Mouse (Mus musculus) CH12F3 (cell line): ENCODE data around the gene Reep3.

ENCODE experiments used
- in situ Hi-C: fragments of 300-500 bp; cut with MboI; formaldehyde crosslinking; loops from 2 replicates; pipeline ENCODE4 v1.14.3; 2020; ENCODE audit warnings: low sequenced_read_pairs

The Reep3 gene

DNA sequence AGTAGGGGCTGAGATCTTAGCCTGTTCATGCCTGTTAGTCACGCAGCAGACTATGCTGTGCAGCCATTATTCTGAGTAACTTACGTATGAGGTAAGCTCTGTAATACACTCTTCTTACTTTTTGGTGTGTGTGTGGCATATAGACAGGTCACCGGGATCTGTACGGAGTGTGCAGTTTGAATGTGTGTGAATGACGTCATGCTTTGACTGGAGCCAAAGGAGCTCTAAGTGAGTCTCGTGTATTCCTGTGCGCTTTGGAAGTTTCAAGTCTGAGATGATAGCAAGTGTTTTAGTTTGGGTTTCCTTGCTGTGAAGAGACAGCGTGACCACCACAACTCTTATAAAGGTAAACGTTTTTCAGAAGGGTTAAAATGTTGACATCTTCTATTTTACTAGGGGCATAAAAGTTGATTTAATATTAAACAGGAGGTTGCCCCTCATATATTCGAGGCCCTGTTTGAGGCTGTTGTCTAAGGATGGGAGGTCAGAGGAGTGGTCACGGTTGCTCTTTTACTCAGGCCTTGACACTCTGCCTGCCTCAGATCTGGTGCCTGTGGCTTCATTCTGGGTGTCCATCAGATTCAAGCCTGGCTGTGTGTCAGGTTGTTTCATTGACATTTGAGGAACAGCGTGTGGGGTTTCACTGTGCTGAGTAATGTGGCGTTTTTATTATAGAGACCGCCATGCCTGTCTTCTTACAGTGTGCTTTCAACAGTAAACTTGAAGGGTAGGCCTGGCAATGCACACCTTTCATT lies 14.5 kb upstream of the Reep3 start:
- in situ Hi-C loops = no loop called here

- in situ Hi-C loops = no loop called here
Measured at GRCm38 (mm10) chr10:67109635-67110034, 12.9 kb upstream of the Reep3 start.

- in situ Hi-C loops = no loop called here
Measured at GRCm38 (mm10) chr10:67108096-67108495, 11.4 kb upstream of the Reep3 start.

DNA sequence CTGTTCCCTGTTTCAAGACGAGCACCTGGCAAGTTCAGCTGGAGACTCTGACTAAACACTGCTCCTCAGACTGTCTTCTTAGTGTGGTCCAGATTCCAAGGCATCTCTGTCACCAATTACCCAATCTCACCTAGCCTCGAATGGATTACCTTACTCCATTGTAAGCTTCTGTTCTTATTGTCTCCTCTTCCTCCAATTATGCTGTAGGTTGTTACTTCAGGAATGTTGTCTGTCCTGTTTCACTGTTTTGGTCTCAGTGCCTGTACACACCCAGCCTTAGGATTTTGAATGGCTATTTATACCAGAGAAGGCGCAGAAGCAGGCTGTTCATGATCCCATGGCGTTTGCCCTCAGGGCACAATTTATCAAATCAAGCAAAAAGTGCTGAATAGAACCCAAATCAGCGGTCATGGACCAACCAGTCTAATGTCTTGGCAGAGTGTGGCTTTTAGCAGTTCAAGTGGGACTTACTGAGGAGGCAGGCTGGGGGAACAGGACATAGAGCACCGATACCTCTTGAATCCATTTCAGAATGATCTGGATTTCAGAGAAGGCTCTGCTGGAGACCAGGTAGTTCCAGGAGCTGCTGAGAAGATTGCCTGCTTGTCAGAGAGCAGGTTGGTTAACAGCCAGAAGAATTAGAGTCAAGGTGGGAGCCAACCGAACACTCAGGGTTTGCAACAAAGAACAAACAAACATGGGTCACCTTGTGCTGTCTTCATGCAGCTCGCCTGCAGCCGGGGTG lies 10.4 kb upstream of the Reep3 start:
- in situ Hi-C loops = no loop called here

DNA sequence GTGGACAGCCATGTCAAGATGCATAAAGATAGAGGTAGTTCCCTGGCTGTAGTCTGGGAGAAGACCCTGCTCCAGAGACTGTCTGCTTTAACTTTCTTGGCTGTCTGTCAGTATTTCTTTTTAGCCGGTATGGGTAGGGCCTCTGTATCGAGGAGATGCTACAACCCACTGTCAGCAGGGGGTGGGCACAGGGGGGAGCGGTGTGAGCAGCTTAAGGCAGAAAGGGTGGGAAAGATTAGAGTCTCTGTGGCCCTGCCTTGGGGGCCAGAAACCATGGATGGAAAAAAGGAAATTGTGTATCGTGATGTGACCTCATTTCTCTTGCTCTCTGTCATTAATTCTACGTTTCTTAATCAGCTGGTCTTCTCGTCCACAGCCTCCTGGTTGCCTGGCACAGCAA lies 9.7 kb upstream of the Reep3 start:
- in situ Hi-C loops = no loop called here

DNA sequence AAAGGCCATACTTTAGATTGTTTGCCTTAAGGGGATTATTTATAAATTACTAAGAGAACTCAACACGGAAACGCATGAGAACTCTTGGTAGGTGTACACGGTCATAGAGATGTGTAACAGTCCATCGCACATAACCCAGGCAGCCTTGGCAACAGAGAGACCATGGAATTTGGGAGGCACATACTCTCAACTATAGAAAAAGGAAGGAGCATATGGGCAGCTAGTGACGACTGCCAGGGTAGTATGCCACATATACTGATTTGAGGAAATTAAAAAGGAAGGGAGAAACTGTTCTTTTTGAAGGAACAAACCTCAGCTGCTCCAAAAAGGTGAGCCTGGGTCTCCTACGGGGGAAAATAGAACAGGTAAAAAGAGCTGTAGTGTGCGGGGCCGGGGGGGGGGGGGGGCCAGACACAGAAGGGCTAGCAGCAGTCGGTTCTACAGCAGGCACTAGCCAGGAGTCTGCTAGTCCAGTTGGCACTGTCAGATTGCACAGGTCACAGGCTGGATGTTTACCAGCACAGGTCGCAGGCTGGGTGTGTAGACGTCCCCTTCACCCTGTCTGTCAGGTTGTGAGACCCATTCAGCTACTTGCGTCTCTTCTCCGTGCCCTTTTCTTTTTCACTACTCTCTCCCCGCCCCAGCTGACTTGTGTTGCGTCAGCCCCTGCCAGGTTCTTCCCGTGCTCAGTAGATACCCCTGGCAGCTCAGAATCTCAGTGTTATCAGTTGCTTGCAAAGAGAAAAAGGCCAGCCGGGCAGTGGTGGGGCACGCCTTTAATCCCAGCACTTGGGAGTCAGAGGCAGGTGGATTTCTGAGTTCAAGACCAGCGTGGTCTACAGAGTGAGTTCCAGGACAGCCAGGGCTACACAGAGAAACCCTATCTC lies 8.8 kb upstream of the Reep3 start:
- in situ Hi-C loops = no loop called here

DNA sequence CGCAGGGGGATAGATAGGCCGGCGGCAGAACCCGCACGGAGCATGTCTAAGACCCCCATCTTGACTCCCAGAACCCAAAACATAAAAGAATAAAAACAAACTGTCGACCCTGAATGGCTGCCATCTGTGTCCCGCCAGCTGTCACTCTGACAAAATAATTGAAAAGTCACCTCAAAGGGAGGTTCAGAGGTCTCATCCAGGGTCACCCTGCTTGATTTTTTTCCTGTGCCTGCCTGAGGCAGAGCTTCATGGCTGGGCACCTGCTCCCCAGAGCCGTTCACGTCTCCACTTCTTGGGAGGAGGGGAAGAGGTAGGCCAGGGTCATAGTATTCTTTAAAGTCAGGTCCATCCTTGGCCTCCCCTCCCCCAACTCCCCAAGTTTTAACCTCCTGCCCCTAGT lies 7.8 kb upstream of the Reep3 start:
- in situ Hi-C loops = no loop called here

DNA sequence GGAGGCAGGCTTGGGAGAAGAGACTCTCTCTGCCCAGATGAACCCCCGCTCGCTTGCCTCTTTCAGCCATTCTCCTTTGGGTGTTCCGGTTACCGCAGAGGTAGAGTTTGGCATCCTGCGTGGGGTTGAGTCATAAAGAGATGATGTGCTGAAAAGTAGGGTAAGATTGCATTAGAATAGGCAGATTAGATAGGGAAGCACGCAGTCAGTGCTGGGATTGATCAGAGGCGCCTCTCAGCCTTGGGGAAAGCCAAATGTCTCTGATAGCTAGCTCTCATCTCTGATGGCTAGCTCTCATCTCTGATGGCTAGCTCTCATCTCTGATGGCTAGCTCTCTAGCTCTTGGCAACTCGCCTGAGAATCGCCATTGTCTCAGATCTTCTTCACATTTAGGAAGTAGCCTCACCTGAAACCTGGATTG lies 4.1 kb upstream of the Reep3 start:
- in situ Hi-C loops = no loop called here

GRCm38 (mm10) chr10:67100011-67100661 lies 3.4 kb upstream of the Reep3 start:
- in situ Hi-C loops = no loop called here

DNA sequence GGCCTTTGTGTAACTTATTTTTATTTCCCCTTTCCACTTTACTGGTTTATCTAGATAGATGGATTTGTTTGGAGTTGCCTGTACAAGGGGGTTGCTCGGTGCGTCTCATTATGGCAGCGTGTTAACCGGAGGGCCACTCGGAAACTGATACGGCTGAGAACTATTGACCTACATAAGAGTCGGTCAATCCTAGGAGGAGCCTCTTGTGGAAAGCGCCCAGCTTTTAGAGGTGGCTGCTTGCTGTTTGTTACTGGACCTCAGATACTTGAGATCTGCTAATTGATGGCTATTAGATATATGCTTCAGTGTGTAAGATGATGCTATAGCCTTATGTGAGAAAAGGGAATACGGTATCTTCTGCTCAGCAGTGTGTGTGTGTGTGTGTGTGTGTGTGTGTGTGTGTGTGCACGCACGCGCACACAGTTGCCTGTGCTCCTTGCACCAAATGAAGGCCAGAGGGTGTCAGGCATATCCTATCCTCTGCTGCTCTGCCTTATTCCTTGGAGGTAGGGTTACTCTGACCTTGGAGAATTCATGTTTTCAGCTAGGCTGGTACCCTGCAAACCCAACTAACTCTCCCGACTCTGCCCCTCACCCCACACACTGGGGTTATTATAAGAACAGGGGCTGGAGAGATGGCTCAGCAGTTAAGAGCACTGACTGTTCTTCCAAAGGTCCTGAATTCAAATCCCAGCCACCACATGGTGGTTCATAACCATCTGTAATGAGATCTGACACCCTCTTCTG lies 2.6 kb upstream of the Reep3 start:
- in situ Hi-C loops = no loop called here

DNA sequence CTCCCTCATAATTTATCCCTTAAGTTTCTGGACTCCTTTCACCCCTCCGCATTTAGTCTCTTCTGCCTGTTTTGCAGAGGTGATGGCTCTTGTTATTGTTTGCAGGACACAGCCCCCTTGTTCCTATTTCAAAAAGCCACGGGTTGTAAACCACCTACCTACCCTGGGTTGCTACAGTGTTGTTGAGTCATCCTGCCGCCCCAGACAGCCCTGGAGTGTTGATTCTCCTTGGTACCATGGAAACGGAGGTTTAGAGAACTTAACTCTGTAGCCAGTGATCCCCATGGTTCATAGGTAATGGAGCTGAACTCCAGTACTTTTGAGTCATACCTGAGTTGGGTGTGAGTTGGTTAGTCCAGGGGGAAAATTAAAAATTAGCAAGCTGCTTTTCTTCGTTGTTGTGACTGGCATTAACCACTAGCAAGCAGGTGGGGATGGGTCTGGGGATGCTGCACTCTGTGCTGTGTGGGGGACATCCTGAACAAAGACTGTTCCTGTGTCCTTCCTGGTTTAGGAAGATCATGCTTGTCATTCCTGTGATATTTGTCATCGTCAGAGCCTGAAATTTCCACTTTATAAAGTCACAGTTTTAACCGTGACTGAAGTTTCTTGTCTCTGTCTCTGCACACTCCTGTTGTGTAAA lies 1.8 kb upstream of the Reep3 start:
- in situ Hi-C loops = no loop called here

GRCm38 (mm10) chr10:67097437-67098150 lies 849 bp upstream of the Reep3 start:
- in situ Hi-C loops = no loop called here

GRCm38 (mm10) chr10:67095798-67096620 lies 736 bp downstream of the Reep3 start, which contains the start of gene Jmjd1c:
Gene Jmjd1c, plus strand, starts transcription at chr10:67096125.
- in situ Hi-C loops = no loop called here

DNA sequence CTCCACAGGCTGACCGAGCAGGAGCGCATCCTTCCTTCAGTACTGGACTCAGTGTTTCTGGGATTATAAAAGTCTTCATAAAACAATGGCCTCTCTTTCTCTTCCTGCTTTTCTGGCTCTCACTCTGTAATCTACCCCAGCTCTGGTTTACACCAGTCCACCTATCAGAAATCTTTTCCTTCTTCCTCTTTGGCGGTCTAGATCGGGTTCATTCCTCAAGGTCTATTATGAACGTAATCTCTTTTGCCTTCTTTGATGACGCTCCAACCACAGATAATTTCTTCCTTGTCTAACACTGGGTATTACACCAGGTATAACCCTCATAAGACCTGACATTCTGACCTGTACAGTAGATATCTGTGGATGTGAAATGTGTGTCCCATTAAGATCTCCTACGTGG lies 1.8 kb downstream of the Reep3 start:
- in situ Hi-C loops = no loop called here

DNA sequence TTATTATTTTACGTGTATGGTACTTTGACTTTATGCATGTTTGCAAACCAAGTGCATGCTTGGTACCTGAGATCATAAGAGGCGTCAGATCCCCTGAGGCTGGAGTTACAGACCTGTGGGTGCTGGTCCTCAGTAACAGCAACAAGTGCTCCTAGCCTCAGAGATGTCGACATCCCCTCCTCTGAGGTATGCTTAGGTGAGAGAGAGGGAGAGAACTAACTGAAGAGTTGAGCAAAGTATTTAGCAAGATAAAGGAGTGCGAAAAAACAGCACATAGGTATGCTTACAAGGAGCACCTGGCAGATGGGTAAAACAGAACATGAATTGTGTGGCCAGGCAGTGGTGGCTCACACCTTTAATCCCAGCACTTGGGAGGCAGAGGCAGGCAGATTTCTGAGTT lies 6.1 kb downstream of the Reep3 start:
- in situ Hi-C loops = no loop called here

DNA sequence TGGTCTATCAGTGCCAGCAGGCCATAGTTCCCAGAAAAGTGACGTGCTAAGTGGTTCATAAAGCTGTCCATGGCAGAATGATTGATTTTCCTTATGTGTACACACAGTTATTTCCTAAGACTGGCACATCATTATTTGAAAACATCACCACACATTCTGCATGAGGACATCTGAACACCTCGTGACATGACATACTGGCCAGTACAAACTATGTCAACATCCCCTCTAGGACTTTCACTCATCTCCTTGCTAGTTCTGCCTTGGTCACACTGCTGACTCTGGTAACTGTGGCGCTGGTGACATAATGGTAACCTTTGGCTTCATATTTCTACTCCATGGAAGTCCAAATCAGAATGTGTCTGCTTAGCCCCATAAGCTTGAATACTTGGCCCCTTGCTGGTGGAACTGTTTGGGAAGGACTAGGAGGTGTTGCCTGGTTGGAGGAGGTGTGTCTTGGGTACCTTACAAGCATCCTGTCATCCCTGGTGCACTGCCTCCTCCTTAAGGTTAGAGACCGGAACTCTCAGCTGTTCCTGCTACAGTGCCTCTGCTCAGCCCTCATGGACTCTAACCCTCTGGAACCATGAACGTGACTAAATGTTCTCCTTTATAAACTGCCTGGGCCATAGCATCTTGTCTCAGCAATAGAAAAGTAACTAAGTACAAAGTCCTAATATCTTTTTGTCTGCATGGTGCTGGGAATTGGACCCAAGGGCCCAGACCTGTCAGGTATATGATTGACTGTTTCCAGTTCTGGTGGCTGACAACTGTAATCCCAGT lies 9.1 kb downstream of the Reep3 start:
- in situ Hi-C loops = no loop called here

DNA sequence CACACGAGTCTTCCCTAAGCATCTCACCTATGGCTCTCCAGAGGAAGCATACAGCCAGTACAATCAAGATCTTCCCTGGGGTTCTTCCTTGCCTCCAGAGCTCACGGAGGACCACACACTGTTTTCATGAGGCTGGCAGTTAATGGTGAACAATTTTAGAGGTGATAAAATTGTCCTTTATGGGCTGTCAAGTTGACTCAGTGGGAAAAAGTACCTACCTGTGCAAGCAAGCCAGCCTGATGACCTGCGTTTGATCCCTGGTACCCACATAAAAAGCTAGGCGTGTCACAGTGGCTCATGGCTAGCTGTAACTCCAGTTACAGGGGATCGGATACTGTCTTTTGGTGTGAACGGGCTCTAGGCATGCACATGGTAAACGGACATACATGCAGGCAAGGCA lies 10.8 kb downstream of the Reep3 start:
- in situ Hi-C loops = no loop called here
